Mouse (Mus musculus): ENCODE data around the gene 1700025C18Rik. TPM values are rescaled to one million over a fixed set of nuclear protein-coding genes. Genes with fewer than 3 reads are reported as not detected.

1700025C18Rik gene
- total and polyA plus RNA-seq, 3 experiments = not detected

DNA sequence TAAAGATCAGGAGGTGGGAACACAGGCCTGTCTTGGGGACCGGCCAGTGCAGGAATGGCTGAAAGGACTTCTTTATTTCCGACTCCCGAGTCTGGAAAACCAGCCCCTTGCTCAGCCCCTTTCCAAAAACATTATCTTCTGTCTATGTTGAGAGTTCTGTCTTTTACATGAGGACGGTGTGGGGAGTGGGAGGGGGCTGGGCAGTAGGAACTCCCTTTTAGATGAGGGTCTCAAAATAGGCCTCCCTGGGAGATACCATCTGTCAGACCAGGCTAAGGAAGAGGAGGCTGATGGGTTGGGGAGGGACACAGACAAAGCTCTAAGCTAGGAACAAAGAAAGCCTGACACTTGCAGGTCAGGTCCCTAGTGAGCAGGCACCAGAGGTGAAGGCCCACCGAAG, 41.5 kb downstream of the 1700025C18Rik start:
- TF ChIP-seq MAZ (IDR thresholded peaks at IDR 0.05; ENCODE audit: low read depth, low read length) = no peak
- H3K9me3 ChIP-seq (replicated peaks; ENCODE audit: insufficient read depth, low read length) = no peaks in the 10 kb centered on the region
- no peak overlapping the region for H3K9ac ChIP-seq (ENCODE audit: control insufficient read depth, low read depth, low read length, poor library complexity, severe bottlenecking)
- peaks cover 0 to 5% of the 10 kb centered on the region in 2 experiments; a peak in 2 of 4 replicates for H3K36me3 ChIP-seq (ENCODE audit: control insufficient read depth in 1 of 2, insufficient read depth in 2 of 2, low read length in 2 of 2)
- H3K79me2 ChIP-seq (ENCODE audit: control insufficient read depth, insufficient read depth, low read length, poor library complexity) = no peaks in the 10 kb centered on the region
- no peak overlapping the region for H3K27ac ChIP-seq (ENCODE audit: control insufficient read depth, low read depth, low read length)
- H3K27me3 ChIP-seq (ENCODE audit: control insufficient read depth in 1 of 2, insufficient read depth in 2 of 2, low read length in 2 of 2) = no peaks in the 10 kb centered on the region; a peak in 1 of 4 replicates
- H3K4me1 ChIP-seq (ENCODE audit: control insufficient read depth in 1 of 2, insufficient read depth in 2 of 2, low read length in 2 of 2) = peaks cover 0 to 9% of the 10 kb centered on the region in 2 experiments; a peak in 1 of 4 replicates
- no peak for DNase-seq (ENCODE audit: low read depth, low spot score)
- no peak overlapping the region for H3K4me3 ChIP-seq (ENCODE audit: control insufficient read depth in 1 of 2, insufficient read depth in 1 of 2, low read depth in 2 of 2, low read length in 2 of 2)

GRCm38 (mm10) chr2:165043729-165044128, 46.8 kb downstream of the 1700025C18Rik start:
- H3K9me3 ChIP-seq (replicated peaks; ENCODE audit: insufficient read depth, low read length) = no peaks in the 10 kb centered on the region
- TF ChIP-seq SIN3A (IDR thresholded peaks at IDR 0.05; ENCODE audit: low read length) = no peak
- no peak for TF ChIP-seq GABPA (IDR thresholded peaks at IDR 0.05; ENCODE audit: low read depth, low read length)
- no peak for TF ChIP-seq ZNF384 (IDR thresholded peaks at IDR 0.05; ENCODE audit: low read depth, low read length)
- no peak for TF ChIP-seq KAT2A (conservative IDR thresholded peaks at IDR 0.05; ENCODE audit: low read depth, low read length)
- TF ChIP-seq ZC3H11A (IDR thresholded peaks at IDR 0.05; ENCODE audit: low read depth, low read length) = no peak
- no peak for TF ChIP-seq HCFC1 (IDR thresholded peaks at IDR 0.05; ENCODE audit: low read depth, low read length)
- TF ChIP-seq ELF1 (IDR thresholded peaks at IDR 0.05; ENCODE audit: low read depth, low read length) = no peak
- TF ChIP-seq MAFK (IDR thresholded peaks at IDR 0.05; ENCODE audit: borderline replicate concordance, low read depth, low read length) = no peak
- no peak for TF ChIP-seq MYB (IDR thresholded peaks at IDR 0.05; ENCODE audit: low read depth, low read length)
- TF ChIP-seq CHD2 (IDR thresholded peaks at IDR 0.05; ENCODE audit: low read length) = no peak
- no peak for TF ChIP-seq MEF2A (IDR thresholded peaks at IDR 0.05; ENCODE audit: extremely low read depth, insufficient replicate concordance, low read depth, low read length, poor library complexity, severe bottlenecking)
- no peak for TF ChIP-seq NRF1 (IDR thresholded peaks at IDR 0.05; ENCODE audit: insufficient read depth, low read depth, low read length, poor library complexity, severe bottlenecking)
- no peak for TF ChIP-seq TCF12 (IDR thresholded peaks at IDR 0.05; ENCODE audit: low read depth, low read length)
- TF ChIP-seq BHLHE40 (IDR thresholded peaks at IDR 0.05; ENCODE audit: borderline replicate concordance, low read depth, low read length) = no peak
- TF ChIP-seq SMC3 (IDR thresholded peaks at IDR 0.05; ENCODE audit: low read depth, low read length) = no peak
- H3K27me3 ChIP-seq (ENCODE audit: control insufficient read depth in 1 of 2, insufficient read depth in 2 of 2, low read length in 2 of 2) = peaks cover 2 to 4% of the 10 kb centered on the region in 2 experiments; a peak in 3 of 4 replicates
- no peaks in the 10 kb centered on the region for H3K36me3 ChIP-seq (ENCODE audit: control insufficient read depth in 1 of 2, insufficient read depth in 2 of 2, low read length in 2 of 2)
- H3K9ac ChIP-seq (ENCODE audit: control insufficient read depth, low read depth, low read length, poor library complexity, severe bottlenecking) = no peak overlapping the region
- no peaks in the 10 kb centered on the region for H3K79me2 ChIP-seq (ENCODE audit: control insufficient read depth, insufficient read depth, low read length, poor library complexity)
- no peak overlapping the region for H3K4me3 ChIP-seq (ENCODE audit: control insufficient read depth in 1 of 2, insufficient read depth in 1 of 2, low read depth in 2 of 2, low read length in 2 of 2)
- H3K27ac ChIP-seq (ENCODE audit: control insufficient read depth, low read depth, low read length) = no peak overlapping the region
- H3K4me1 ChIP-seq (ENCODE audit: control insufficient read depth in 1 of 2, insufficient read depth in 2 of 2, low read length in 2 of 2) = no peaks in the 10 kb centered on the region
- no peak for DNase-seq (ENCODE audit: low read depth, low spot score)

Measured in MEL (cell line).